8 mouse cellular contexts compared by ENCODE assay signal in genomic region chr15:77969940-77970469, GRCm38 (mm10). TPM values are rescaled to one million over a fixed set of nuclear protein-coding genes. Genes with fewer than 3 reads are reported as not detected.
A peak's percentile ranks its signal among the peaks of the same experiment; 100 is the strongest.
DNase-seq lines count a peak whose midpoint lies in the region; ATAC-seq and TF ChIP-seq lines count a peak whose summit lies in the region.

No protein-coding gene starts in this region.

- peaks cover 4% of the 10 kb centered on the region for H3K4me1 ChIP-seq in lung, adult 2 months (ENCODE audit: control insufficient read depth, insufficient read depth, low read length)
- peaks cover 20% of the 10 kb centered on the region for H3K4me1 ChIP-seq in embryonic facial prominence, embryonic 10.5 days
- H3K4me1 ChIP-seq in intestine, postnatal 0 days (replicated peaks; ENCODE audit: control insufficient read depth, insufficient read depth, low read length) = 0 out of 2 replicates have a peak, but pooled peaks cover 2% of the 10 kb centered on the region
- H3K4me1 ChIP-seq in olfactory bulb, adult 2 months (ENCODE audit: control insufficient read depth, insufficient read depth, low read length) = peaks cover 11% of the 10 kb centered on the region

- ATAC-seq in intestine, postnatal 0 days = peak; percentile 10; the same call in 1 of the 2 replicates

- H3K4me2 ChIP-seq in intestine, postnatal 0 days (replicated peaks; ENCODE audit: low read depth) = peak overlapping the region; percentile 78

- no peak for TF ChIP-seq CTCF in lung, adult 2 months (IDR thresholded peaks at IDR 0.05; ENCODE audit: insufficient read depth, low read length)
- TF ChIP-seq CTCF in intestine, postnatal 0 days (IDR thresholded peaks at IDR 0.05; ENCODE audit: low read depth) = no peak
- TF ChIP-seq CTCF in olfactory bulb, adult 2 months (IDR thresholded peaks at IDR 0.05; ENCODE audit: insufficient read depth, low read depth, low read length) = no peak

- no peaks in the 10 kb centered on the region for H3K9me3 ChIP-seq in embryonic facial prominence, embryonic 10.5 days
- H3K9me3 ChIP-seq in intestine, postnatal 0 days (ENCODE audit: control insufficient read depth) = no peaks in the 10 kb centered on the region

- H3K27ac ChIP-seq in embryonic facial prominence, embryonic 10.5 days (replicated peaks) = peak overlapping the region; percentile 99
- peak overlapping the region; percentile 97 for H3K27ac ChIP-seq in intestine, postnatal 0 days (ENCODE audit: low read depth, low read length)
- 0 out of 2 replicates have a peak overlapping the region, but pooled peaks have one; percentile 5 for H3K27ac ChIP-seq in olfactory bulb, adult 2 months (ENCODE audit: insufficient read depth, low read depth, low read length)

- WGBS in lung, adult 2 months = 1% methylated on average over 15 of the region's 15 CpGs
- WGBS in embryonic facial prominence, embryonic 10.5 days = 3% methylated on average over 15 of the region's 15 CpGs
- WGBS in intestine, postnatal 0 days = under 1% methylated on average over 15 of the region's 15 CpGs
- 2% methylated on average over 15 of the region's 15 CpGs for WGBS in olfactory bulb, adult 2 months

- no peak for TF ChIP-seq POLR2A in lung, adult 2 months (IDR thresholded peaks at IDR 0.05; ENCODE audit: borderline replicate concordance, extremely low read depth, low read depth, low read length)
- no peak for TF ChIP-seq POLR2A in olfactory bulb, adult 2 months (IDR thresholded peaks at IDR 0.05; ENCODE audit: insufficient read depth, low read depth, low read length)

- DNase-seq in lung, adult 2 months = no peak
- DNase-seq in lung, postnatal 25 days (ENCODE audit: low spot score) = no peak
- no peak for DNase-seq in embryonic facial prominence, embryonic 10.5 days (ENCODE audit: low spot score)
- no peak for DNase-seq in layer of hippocampus, adult 18-20 months (ENCODE audit: low spot score in 2 of 2)
- no peak for DNase-seq in gastrocnemius, adult 8-10 months (ENCODE audit: low spot score in 2 of 2)
- no peak for DNase-seq in adrenal gland, postnatal 14 days

- H3K4me3 ChIP-seq in lung, adult 2 months (replicated peaks; ENCODE audit: extremely low read depth, low read depth, low read length) = peak overlapping the region; percentile 73
- H3K4me3 ChIP-seq in embryonic facial prominence, embryonic 10.5 days = peak overlapping the region; percentile 99
- H3K4me3 ChIP-seq in intestine, postnatal 0 days (ENCODE audit: low read depth, low read length) = peak overlapping the region; percentile 85
- H3K4me3 ChIP-seq in olfactory bulb, adult 2 months (ENCODE audit: insufficient read depth, low read depth, low read length) = peak overlapping the region; percentile 82

- peak overlapping the region; percentile 94 for H3K9ac ChIP-seq in intestine, postnatal 0 days (ENCODE audit: low read depth, low read length)

- no peaks in the 10 kb centered on the region for H3K27me3 ChIP-seq in embryonic facial prominence, embryonic 10.5 days (replicated peaks; ENCODE audit: low read depth, poor library complexity, severe bottlenecking)
- no peaks in the 10 kb centered on the region for H3K27me3 ChIP-seq in intestine, postnatal 0 days (replicated peaks; ENCODE audit: control insufficient read depth, insufficient read depth, low read length)

- H3K36me3 ChIP-seq in embryonic facial prominence, embryonic 10.5 days (replicated peaks) = peaks cover 43% of the 10 kb centered on the region
- H3K36me3 ChIP-seq in intestine, postnatal 0 days (ENCODE audit: control insufficient read depth, insufficient read depth) = peaks cover 35% of the 10 kb centered on the region

RNA-seq across cellular contexts. Expression of gene Eif3d, which starts 0.6 kb away (rescaled TPM):
- polyA plus RNA-seq in lung, adult 2 months (2012; rRNA removed) = 62.7 and 91.2 TPM in 2 replicates
- polyA plus RNA-seq in embryonic facial prominence, embryonic 10.5 days (2016; fragmentation: Nextera tagmentation; extraction: Ambion mirVana) = 249 and 271 TPM in 2 replicates
- polyA plus RNA-seq in intestine, postnatal 0 days (2015; fragmentation: Nextera tagmentation; extraction: Ambion mirVana) = 59.5 and 67.4 TPM in 2 replicates
- polyA plus RNA-seq in olfactory bulb, adult 2 months (2012; ENCODE audit: insufficient read depth, insufficient read length, low replicate concordance, missing spikeins) = not detected in 2 replicates
- total RNA-seq in layer of hippocampus, adult 18-20 months (2021) = 100 to 1,000 TPM in 1 of 2 experiments, 10 to 100 TPM in 1; 94.5 to 103 TPM
- total RNA-seq in gastrocnemius, adult 8-10 months (2022) = 10 to 100 TPM; 51.7 to 65.7 (median 53.8) TPM
- 152 and 167 TPM in 2 replicates for total RNA-seq in adrenal gland, postnatal 14 days (2021)

RNA-seq across cellular contexts. Expression of gene Foxred2, which starts 13.5 kb away (rescaled TPM):
- 1.8 and 2.4 TPM in 2 replicates for polyA plus RNA-seq in lung, adult 2 months (2012; rRNA removed)
- 7.2 and 7.3 TPM in 2 replicates for polyA plus RNA-seq in embryonic facial prominence, embryonic 10.5 days (2016; fragmentation: Nextera tagmentation; extraction: Ambion mirVana)
- 0.33 and 0.46 TPM in 2 replicates for polyA plus RNA-seq in intestine, postnatal 0 days (2015; fragmentation: Nextera tagmentation; extraction: Ambion mirVana)
- not detected in 2 replicates for polyA plus RNA-seq in olfactory bulb, adult 2 months (2012; ENCODE audit: insufficient read depth, insufficient read length, low replicate concordance, missing spikeins)
- total RNA-seq in layer of hippocampus, adult 18-20 months (2021) = 1 to 10 TPM; 9.6 to 9.8 TPM
- total RNA-seq in gastrocnemius, adult 8-10 months (2022) = under 1 TPM; 0.17 to 0.61 (median 0.31) TPM
- 3.3 and 4.4 TPM in 2 replicates for total RNA-seq in adrenal gland, postnatal 14 days (2021)

RNA-seq across cellular contexts. Expression of gene Txn2, which starts 41.2 kb away (rescaled TPM):
- polyA plus RNA-seq in lung, adult 2 months (2012; rRNA removed) = 138 and 165 TPM in 2 replicates
- 287 and 289 TPM in 2 replicates for polyA plus RNA-seq in embryonic facial prominence, embryonic 10.5 days (2016; fragmentation: Nextera tagmentation; extraction: Ambion mirVana)
- polyA plus RNA-seq in intestine, postnatal 0 days (2015; fragmentation: Nextera tagmentation; extraction: Ambion mirVana) = 165 and 173 TPM in 2 replicates
- not detected in 2 replicates for polyA plus RNA-seq in olfactory bulb, adult 2 months (2012; ENCODE audit: insufficient read depth, insufficient read length, low replicate concordance, missing spikeins)
- total RNA-seq in layer of hippocampus, adult 18-20 months (2021) = 100 to 1,000 TPM; 134 to 140 TPM
- total RNA-seq in gastrocnemius, adult 8-10 months (2022) = 100 to 1,000 TPM; 189 to 214 (median 212) TPM
- total RNA-seq in adrenal gland, postnatal 14 days (2021) = 430 and 443 TPM in 2 replicates

Comparison
In these comparisons a context has a peak if more than half of its experiments do, and no peak if none do; other contexts are left out.
1. H3K27ac ChIP-seq: peak in every context shown above with its lines; median percentile 99 in embryonic facial prominence, embryonic 10.5 days; 97 in intestine, postnatal 0 days; 5 in olfactory bulb, adult 2 months.